Mouse (Mus musculus) gastrocnemius, adult 2 months (tissue): ENCODE results near the gene Obscn. TPM values are rescaled to one million over a fixed set of nuclear protein-coding genes. Genes with fewer than 3 reads are reported as not detected.

Experiments
- DNase-seq: peaks from one replicate; pipeline ENCODE4 v3.0.0; 2022
- H3K27ac ChIP-seq: fragments of 200-600 bp; 2 replicates; pipeline ENCODE4 v1.8.1; 2022; ENCODE audit warnings: mild to moderate bottlenecking
- H3K4me3 ChIP-seq: fragments of 200-600 bp; 2 replicates; pipeline ENCODE4 v1.8.1; 2022; ENCODE audit warnings: mild to moderate bottlenecking, moderate library complexity
- CTCF ChIP-seq: fragments of 200-600 bp; IDR thresholded peaks from 2 replicates; pipeline ENCODE4 v1.8.1; 2022; ENCODE audit warnings: antibody characterized with exemption, mild to moderate bottlenecking, moderate library complexity
- intact Hi-C: fragments of 180-260 bp; cut with DNase I; formaldehyde crosslinking; loops from one replicate; pipeline ENCODE4 v1.15.1; 2025
- total RNA-seq, 2 experiments: library from RNA; stranded (reverse); gene quantifications; 2 replicates each; pipeline ENCODE4 v1.2.3; 2021

Obscn gene
- total RNA-seq, 2 experiments from 2014 or later, result 1,792 to 1,942 TPM

DNA sequence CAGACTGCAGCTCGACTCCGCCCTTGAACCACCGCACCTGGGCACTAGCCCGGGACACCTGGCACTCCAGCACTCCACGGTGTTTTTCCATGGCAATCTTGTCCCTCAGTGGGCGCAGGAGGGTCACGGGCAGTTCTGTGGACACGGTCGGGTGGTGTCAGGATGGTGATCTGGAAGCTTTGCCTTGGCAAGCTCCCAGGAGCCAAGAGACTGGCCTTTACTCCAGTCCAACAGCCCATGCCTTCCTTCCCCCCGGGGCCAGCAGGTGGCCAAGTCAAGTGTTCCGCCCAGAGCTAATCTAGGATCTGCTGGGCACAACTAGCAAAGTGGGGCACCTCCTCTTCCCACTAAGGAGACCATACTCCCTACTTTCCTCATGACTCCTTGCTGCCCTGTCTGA, 57.9 kb downstream of the Obscn start:
- intact Hi-C loops, result no loop called here
- peak; percentile 33; the same call in 1 of the 2 replicates for TF ChIP-seq CTCF
- DNase-seq, result peak; percentile 82

DNA sequence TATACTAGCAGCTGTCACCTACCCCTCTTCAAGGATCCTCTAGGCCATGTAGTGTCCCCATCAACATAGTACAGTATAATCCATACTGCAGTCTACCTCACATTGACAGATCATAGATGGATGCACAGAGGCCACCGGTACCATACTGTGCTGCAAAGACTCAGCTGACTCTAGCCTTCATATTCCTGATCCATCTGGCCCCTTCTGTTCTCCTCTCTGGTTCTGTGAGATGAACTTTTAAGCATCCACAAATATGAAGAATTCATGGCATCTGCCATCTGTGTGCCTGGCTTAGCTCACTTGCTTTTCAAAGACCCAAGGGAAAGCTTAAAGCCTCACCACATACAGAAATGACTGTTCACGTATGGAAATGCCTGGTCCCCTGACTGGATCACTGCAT, 65.9 kb downstream of the Obscn start:
- DNase-seq, result no peak
- Histone ChIP-seq H3K4me3 (no peak overlapping the region), H3K27ac (peak overlapping the region; percentile 41; the same call in 1 of the 2 replicates)
- intact Hi-C loops, result no loop called here
- TF ChIP-seq CTCF, result no peak

More for the DNA sequence above, 57.9 kb downstream of the Obscn start:
- H3K27ac ChIP-seq, result peak overlapping the region; percentile 74
- H3K4me3 ChIP-seq, result no peak overlapping the region

DNA sequence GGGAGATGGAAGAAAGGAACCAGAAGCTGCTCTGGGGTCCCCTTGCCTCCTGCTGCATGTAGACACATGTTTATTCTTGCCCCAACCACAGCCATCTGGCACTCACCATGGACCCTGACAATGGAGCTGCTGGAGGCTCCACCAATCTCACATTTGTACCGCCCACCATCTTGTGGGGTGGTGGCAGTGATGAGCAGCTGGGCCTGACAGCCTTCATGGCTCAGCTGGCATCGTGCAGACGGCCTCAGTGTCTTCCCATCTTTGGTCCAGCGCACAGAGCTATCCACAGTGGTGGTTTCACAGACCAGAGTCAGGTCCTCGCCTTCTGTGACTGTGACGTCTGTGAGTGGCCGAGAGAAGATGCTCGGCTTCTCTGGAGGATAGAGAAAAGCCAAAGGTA, 67.3 kb downstream of the Obscn start:
- intact Hi-C loops, result no loop called here
- TF ChIP-seq CTCF, result no peak
- Histone ChIP-seq H3K27ac (no peak overlapping the region; the same call in 1 of the 2 replicates), H3K4me3 (no peak overlapping the region)
- no peak for DNase-seq

DNA sequence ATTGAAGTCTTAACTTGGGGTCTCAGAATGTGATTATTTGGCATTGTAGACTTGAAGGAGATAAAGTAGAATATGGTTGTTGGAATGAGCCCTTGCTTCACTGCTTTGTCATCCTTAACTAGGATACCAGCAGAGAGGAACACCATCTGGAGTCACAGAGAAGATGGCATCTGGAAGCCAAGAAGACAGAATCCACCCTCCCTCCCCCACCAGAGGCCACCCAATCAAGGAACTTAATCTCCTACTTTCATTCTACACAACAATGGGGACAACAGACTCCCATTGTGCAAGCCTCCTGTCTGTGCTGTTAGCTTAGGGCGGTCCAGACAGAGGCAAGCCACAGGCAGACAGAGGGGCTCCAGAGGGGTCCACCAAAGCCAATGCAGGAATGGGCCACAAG, 67.8 kb downstream of the Obscn start:
- DNase-seq, result no peak
- H3K4me3 ChIP-seq, result no peak overlapping the region
- no peak overlapping the region for H3K27ac ChIP-seq
- intact Hi-C loops, result no loop called here
- no peak for TF ChIP-seq CTCF

DNA sequence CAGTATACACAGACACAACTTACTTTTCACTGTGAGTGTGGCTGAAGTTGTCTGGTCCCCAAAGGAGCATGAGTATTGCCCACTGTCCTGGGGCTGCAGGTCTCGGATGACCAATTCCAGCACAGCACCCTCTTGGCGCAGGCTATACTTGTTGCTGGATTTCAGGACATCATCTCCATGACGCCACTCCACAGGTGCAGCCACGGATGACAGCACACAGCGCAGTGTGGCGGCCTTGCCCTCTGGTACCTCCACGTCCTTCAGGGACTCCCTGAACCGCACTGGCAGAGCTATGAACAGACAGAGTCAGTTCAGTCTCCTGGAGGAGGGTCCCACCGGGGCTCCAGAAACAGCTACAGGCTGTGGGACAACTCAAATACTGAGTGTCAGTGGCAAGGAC, 68.3 kb downstream of the Obscn start:
- no peak for TF ChIP-seq CTCF
- intact Hi-C loops, result no loop called here

DNA sequence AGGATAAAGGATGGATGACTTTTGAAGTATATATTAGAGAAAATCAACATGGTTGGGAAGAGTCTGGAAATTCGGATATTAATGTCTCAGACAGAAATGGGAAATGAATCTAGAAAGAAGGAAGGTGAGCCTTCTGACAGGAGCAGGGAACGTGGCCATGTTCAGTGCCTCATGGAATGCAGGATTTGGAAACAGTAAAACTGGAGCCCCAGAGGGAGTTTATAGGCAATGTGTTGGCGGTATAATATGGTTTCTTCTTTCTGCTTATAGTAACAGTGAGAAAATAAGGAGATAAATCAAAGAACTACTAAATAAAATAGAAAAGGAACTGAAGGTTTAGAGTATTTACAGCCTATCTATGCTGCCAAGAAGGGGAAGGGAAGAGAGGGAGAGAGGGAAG, 78.2 kb downstream of the Obscn start:
- H3K27ac ChIP-seq, result no peak overlapping the region
- intact Hi-C loops, result no loop called here
- no peak for TF ChIP-seq CTCF

More for the DNA sequence above, 68.3 kb downstream of the Obscn start:
- H3K4me3 ChIP-seq, result no peak overlapping the region
- no peak for DNase-seq
- peak overlapping the region; percentile 46 for H3K27ac ChIP-seq

DNA sequence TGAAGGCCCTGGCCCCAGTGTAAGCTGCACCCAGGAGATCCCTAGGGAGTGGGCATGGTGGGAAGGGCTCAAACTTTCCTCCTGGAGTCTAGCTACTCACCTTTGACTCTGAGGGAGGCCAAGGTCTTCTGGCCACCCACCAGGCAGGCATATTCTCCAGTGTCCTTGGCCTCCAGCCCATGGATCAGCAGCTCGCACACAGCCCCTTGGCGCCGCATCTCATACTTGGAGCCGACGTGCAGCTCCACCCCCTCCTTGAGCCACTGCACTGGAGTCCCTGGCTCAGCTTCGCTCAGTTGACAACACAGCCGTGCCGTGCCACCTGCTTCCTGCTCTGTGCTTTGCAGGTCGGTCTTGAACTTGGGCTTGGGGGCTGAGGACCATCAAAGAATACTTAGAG, 85.2 kb downstream of the Obscn start:
- H3K27ac ChIP-seq, result peak overlapping the region; percentile 74
- no peak overlapping the region for H3K4me3 ChIP-seq
- peak; percentile 91 for DNase-seq
- intact Hi-C loops, result no loop called here
- TF ChIP-seq CTCF, result no peak

More for the DNA sequence above, 78.2 kb downstream of the Obscn start:
- H3K4me3 ChIP-seq, result no peak overlapping the region
- no peak for DNase-seq

DNA sequence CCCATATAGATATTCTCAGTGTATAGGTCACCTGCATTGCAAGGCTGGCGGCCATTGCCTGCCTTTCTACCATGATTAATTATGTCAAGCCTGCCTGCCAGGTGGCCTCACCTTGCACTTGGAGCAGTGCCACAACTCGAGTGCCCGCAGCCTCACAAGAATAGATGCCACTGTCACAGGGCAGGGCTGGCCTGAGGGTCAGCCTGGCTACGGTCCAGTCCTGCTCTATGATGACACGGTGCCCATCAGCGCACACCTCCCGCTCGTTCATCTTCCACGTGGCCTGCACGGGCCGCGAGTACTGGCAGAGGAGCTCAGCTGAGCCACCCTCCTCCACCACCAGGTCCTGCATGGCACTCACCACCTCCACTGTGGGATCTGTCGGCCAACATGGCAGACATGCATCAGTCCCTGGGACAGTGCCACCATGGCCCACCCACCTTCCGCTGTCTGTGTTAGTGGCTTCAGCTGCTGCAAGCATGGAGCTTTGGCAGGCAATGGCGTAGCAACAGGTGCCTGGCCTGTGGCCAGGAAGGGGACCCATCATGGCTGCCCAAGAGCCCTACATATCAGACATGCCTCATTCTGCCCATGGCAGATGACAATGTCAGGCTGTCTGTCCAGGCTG, 91.4 kb downstream of the Obscn start:
- peak overlapping the region; percentile 75 for H3K27ac ChIP-seq
- no peak overlapping the region for H3K4me3 ChIP-seq
- TF ChIP-seq CTCF, result no peak
- intact Hi-C loops, result no loop called here
- peak; percentile 80 for DNase-seq

DNA sequence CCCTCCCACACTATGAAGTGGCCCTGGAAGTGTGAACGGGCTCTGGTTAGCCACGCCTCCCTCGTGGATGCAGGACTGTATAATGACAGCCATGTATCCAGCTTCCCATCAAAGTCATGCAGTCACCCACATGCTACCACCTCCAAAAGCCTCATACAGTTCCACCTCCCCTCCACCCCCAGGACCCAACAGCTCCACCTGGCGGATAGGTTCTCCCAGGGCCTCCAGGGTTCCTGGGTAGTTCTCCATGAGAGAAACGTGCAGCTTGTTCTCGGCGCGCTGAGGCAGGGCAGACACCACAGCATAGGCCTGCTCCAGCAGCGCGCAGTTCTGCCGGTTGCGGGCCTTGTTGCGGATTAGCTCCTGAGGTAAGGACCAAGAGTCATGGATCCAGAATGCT, 107.2 kb downstream of the Obscn start:
- no peak for DNase-seq
- 0 out of 2 replicates have a peak, but pooled peaks have one; percentile 16 for TF ChIP-seq CTCF
- intact Hi-C loops, result no loop called here
- Histone ChIP-seq H3K4me3 (no peak overlapping the region), H3K27ac (no peak overlapping the region)

DNA sequence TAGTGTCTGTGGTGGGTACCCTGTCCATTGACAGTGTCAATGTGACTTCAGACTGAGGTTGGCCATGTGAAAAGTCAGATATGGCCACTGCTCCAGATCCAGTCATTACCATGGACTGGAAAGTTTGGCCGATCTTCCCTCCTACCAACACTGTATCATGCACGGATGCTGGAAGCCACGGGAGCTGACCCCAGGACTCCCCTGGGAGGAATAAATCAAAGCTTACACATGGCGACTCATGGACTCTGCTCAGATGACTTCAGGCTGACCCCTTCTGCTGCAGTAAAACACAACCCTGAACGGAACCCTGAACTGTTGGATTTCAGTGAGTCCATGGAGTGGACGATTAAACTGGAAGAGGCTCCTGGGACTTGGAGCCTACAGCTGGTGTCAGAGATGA, 109.8 kb downstream of the Obscn start:
- TF ChIP-seq CTCF, result no peak
- Histone ChIP-seq H3K27ac (no peak overlapping the region), H3K4me3 (no peak overlapping the region)
- intact Hi-C loops, result no loop called here
- no peak for DNase-seq

DNA sequence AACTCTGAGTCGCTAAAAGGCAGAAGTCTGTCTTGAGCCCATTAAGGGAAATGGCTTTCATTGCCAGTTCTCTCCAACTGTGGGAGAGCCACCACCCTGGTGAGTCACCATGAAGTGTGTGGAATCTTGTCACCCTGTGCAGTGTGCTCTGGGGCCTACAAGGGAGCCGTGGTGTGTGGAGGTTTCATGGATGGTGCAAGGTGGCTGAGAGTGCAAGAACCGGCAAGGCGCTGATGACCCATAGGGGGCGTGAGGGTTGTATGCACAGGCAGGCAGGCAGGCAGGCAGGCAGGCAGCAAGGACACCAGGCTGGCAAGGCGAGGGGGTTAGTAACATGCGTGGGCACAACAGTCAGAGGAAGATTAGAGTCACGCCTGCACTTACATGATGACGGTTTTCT, 121.2 kb downstream of the Obscn start:
- no peak overlapping the region for H3K4me3 ChIP-seq
- no peak overlapping the region for H3K27ac ChIP-seq
- intact Hi-C loops, result no loop called here
- TF ChIP-seq CTCF, result peak; percentile 42; the same call in 1 of the 2 replicates
- DNase-seq, result peak; percentile 54

DNA sequence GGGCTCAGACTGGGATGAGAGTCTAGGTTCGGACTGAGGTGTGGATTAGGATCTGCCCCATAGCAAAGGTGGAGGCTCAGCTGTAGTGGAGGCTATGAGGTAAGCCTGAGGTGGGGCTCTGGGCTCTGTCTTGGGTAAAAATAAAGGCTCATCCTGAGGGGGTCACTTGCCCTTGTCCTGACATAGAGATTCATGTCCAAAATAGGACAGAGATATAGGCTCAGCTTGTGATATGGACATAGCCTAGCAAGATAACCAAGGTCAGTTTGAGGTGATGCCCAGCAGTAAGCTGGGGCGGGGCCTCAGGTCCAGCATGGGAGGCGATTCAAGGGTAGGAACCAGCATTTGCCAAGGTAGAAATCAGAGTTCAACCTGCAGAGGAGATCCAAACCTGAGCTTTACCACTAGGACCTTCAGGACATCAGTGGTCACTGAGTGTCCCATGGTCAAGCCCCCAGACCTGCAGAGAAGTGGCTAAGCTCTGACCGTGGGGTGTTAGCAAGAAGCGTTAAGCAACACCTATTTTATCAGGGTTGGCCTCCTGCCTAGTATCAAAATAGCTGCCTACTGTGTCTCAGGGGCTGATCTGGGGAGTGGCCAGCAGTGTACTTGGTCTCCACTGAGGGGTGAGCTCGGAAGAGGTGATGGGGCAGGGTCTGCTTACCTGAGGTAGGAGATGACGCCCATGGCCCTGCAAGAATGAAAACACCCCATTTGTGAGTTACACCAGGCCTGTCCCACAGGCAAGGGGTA, 133.7 kb downstream of the Obscn start:
- intact Hi-C loops, result no loop called here
- TF ChIP-seq CTCF, result no peak
- DNase-seq, result no peak
- H3K27ac ChIP-seq, result no peak overlapping the region
- H3K4me3 ChIP-seq, result no peak overlapping the region

DNA sequence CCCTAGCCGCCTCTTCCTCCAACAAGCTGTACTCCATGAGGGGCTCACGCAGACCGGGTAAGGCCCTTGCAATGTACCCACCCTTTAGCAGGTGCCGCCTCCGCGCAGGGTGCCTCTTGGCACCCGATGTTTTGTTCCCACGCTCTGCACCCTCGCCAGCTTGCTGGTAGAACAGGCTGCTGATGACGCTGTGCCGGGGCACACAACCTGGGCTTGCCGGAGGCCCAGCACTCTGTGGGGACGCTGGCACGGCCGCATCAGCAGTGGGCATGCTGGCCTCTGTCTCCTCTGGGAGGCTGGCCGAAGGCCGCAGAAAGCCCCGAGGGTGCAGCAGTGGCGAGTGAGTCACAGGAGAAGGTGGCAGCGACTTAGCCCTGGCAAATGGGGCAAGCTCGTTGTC, 135.6 kb downstream of the Obscn start:
- Histone ChIP-seq H3K27ac (no peak overlapping the region), H3K4me3 (no peak overlapping the region)
- TF ChIP-seq CTCF, result no peak
- intact Hi-C loops, result no loop called here
- no peak for DNase-seq
